28 mouse cellular contexts compared by ENCODE assay signal in the genomic region with DNA sequence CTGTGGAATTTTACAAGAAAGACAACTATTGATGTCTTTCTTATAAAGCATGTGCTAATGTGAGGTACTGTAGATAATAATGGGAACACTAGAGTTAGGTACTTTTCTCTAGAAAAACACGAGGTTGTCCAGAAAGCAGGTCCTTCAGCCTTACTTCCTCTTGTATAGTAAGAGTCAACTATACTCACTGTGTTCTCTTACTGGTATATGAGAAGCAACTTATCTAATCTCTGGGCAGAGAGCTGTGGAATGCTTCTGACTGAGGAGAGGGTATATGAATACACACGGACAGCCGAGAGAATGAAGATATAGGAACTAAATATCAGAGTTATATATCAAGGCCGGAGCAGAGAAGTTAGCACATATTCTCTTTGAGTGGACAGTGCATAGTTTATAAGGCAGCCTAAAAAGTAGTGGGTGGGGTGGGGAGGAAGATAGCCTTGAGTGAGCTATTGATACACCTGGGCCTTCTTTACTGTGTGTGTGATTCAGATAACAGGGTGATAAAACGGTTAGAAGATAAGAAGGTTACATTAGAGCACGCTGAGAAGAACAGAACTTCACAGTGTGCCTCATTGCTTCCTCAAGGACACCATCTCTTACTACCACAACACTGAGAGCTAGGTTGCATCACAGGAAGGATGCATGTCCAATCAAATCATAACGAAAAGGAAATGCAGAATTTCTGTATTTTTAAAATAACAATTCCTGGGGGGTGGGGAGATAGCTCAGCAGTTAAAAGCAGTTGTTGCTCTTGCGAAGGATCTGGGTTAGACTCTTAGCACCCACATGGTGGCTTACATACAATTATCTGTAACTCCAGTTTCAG. TPM values are rescaled to one million over a fixed set of nuclear protein-coding genes. Genes with fewer than 3 reads are reported as not detected.
"Had no signal": no experiment of that assay in that cellular context is flagged by ENCODE, and none has a peak within 500 bp of the region (broad histone marks: within the 10 kb centered on the region; RNA-seq: fewer than 3 reads in every experiment).

No protein-coding gene starts in this region.

- H3K4me2 ChIP-seq: liver, embryonic 13.5 days; midbrain, embryonic 12.5 days; midbrain, embryonic 15.5 days; neural tube, embryonic 12.5 days; neural tube, embryonic 15.5 days had no signal

- H3K27me3 ChIP-seq: liver, embryonic 13.5 days; midbrain, embryonic 12.5 days; midbrain, embryonic 15.5 days; neural tube, embryonic 12.5 days; neural tube, embryonic 15.5 days had no signal

- DNase-seq: kidney, adult 18-20 months; kidney, adult 9 months; kidney, postnatal 14 days; layer of hippocampus, postnatal 36 days; liver, embryonic 13.5 days; lung, adult 2 months; right cerebral cortex, adult 18-20 months; right cerebral cortex, postnatal 14 days; thymus, adult 18-20 months; thymus, postnatal 36 days had no signal

- H3K4me3 ChIP-seq: left cerebral cortex, adult 2 months; liver, embryonic 13.5 days; midbrain, embryonic 12.5 days; midbrain, embryonic 15.5 days; neural tube, embryonic 12.5 days; neural tube, embryonic 15.5 days had no signal

- ATAC-seq: midbrain, embryonic 15.5 days had no signal

- H3K9ac ChIP-seq: liver, embryonic 13.5 days; midbrain, embryonic 12.5 days; midbrain, embryonic 15.5 days; neural tube, embryonic 12.5 days; neural tube, embryonic 15.5 days had no signal

- H3K4me1 ChIP-seq: liver, embryonic 13.5 days; midbrain, embryonic 12.5 days; midbrain, embryonic 15.5 days; neural tube, embryonic 12.5 days; neural tube, embryonic 15.5 days had no signal

- H3K27ac ChIP-seq: left cerebral cortex, adult 2 months; liver, embryonic 13.5 days; midbrain, embryonic 12.5 days; midbrain, embryonic 15.5 days; neural tube, embryonic 12.5 days; neural tube, embryonic 15.5 days had no signal

- H3K36me3 ChIP-seq: liver, embryonic 13.5 days; midbrain, embryonic 12.5 days; midbrain, embryonic 15.5 days; neural tube, embryonic 12.5 days; neural tube, embryonic 15.5 days had no signal

- H3K9me3 ChIP-seq: liver, embryonic 13.5 days; midbrain, embryonic 12.5 days; midbrain, embryonic 15.5 days; neural tube, embryonic 12.5 days; neural tube, embryonic 15.5 days had no signal

RNA-seq across cellular contexts. Expression of gene Mgam, which starts 12.3 kb away (rescaled TPM):
- total RNA-seq: layer of hippocampus, adult 8-10 months; layer of hippocampus, postnatal 36 days; left cerebral cortex, postnatal 36 days had no signal
- polyA plus RNA-seq: limb, embryonic 11.5 days; midbrain, embryonic 12.5 days had no signal

RNA-seq across cellular contexts. Expression of gene Tas2r138, which starts 27.8 kb away (rescaled TPM):
- total RNA-seq: layer of hippocampus, adult 8-10 months; layer of hippocampus, postnatal 10 days; layer of hippocampus, postnatal 36 days; left cerebral cortex, adult 2 months; left cerebral cortex, postnatal 36 days; liver, adult 2 months had no signal
- polyA plus RNA-seq: kidney, embryonic 16.5 days; limb, embryonic 11.5 days; limb, embryonic 14.5 days; liver, embryonic 13.5 days; liver, embryonic 16.5 days; lung, adult 2 months; lung, embryonic 16.5 days; midbrain, embryonic 12.5 days; midbrain, embryonic 15.5 days; neural tube, embryonic 12.5 days; neural tube, embryonic 15.5 days; spleen, adult 2 months; stomach, embryonic 16.5 days; testis, adult 2 months; urinary bladder, adult 2 months had no signal

RNA-seq across cellular contexts. Expression of gene Clec5a, which starts 55.3 kb away (rescaled TPM):
- polyA plus RNA-seq: liver, adult 2 months; testis, adult 2 months had no signal
